Mouse (Mus musculus) neural tube, embryonic 12.5 days (tissue): ENCODE data around the gene Tyk2. TPM values are rescaled to one million over a fixed set of nuclear protein-coding genes. Genes with fewer than 3 reads are reported as not detected.

Source experiments
- ATAC-seq: fragments of 200-750 bp; cut with Nextera tagmentation; 2 replicates; pipeline ENCODE4 v1.8.0; 2017; ENCODE audit warnings: low read depth, mild to moderate bottlenecking, moderate TSS enrichment, moderate library complexity; ENCODE audit not compliant: low FRiP score
- H3K27ac ChIP-seq: fragments of 300-500 bp; sonication (generic); 2 replicates; pipeline ENCODE4 v1.5.1; 2016
- H3K27me3 ChIP-seq: fragments of 300-500 bp; sonication (generic); replicated peaks from 2 replicates; pipeline ENCODE4 v1.6.1; 2016; ENCODE audit warnings: mild to moderate bottlenecking
- H3K36me3 ChIP-seq: fragments of 300-500 bp; sonication (generic); 2 replicates; pipeline ENCODE4 v1.6.1; 2016; ENCODE audit warnings: mild to moderate bottlenecking
- H3K4me1 ChIP-seq: fragments of 300-500 bp; sonication (generic); 2 replicates; pipeline ENCODE4 v1.6.1; 2016
- H3K4me2 ChIP-seq: fragments of 300-500 bp; sonication (generic); replicated peaks from 2 replicates; pipeline ENCODE4 v1.6.1; 2016; ENCODE audit warnings: mild to moderate bottlenecking
- H3K4me3 ChIP-seq: fragments of 300-500 bp; sonication (generic); 2 replicates; pipeline ENCODE4 v1.5.1; 2016
- H3K9ac ChIP-seq: fragments of 300-500 bp; sonication (generic); 2 replicates; pipeline ENCODE4 v1.6.1; 2016; ENCODE audit warnings: mild to moderate bottlenecking
- H3K9me3 ChIP-seq: fragments of 300-500 bp; sonication (generic); 2 replicates; pipeline ENCODE4 v1.6.1; 2016; ENCODE audit warnings: mild to moderate bottlenecking
- WGBS: fragments of 180-500 bp; shearing (Covaris S2); methylation state at CpG from one replicate; pipeline ENCODE4 v1.1.7; 2016; 5-methylcytosine and 5-hydroxymethylcytosine counted together
- polyA plus RNA-seq: library from polyadenylated mRNA; unstranded; fragments of >200 nt; fragmentation: Nextera tagmentation; extraction: Ambion mirVana; gene quantifications from 2 replicates; pipeline ENCODE4 v1.2.1, GENCODE M21; 2016

Tyk2 gene
- polyA plus RNA-seq, result 14.1 and 15.2 TPM in 2 replicates

GRCm38 (mm10) chr9:21131059-21131956, at the start of gene Tyk2:
Gene Tyk2, minus strand, starts transcription at chr9:21131243.
- H3K4me3 ChIP-seq, result peak within 1 kb of the TSS; percentile 49
- H3K4me1 ChIP-seq, result peaks cover 4% of the 10 kb centered on the region
- no peak within 1 kb of the TSS for H3K27ac ChIP-seq
- H3K9ac ChIP-seq, result peak within 1 kb of the TSS; percentile 57
- peak within 1 kb of the TSS; percentile 73 for H3K4me2 ChIP-seq
- WGBS, result 6% methylated on average over 37 of the region's 37 CpGs
- peaks cover 8% of the 10 kb centered on the region for H3K36me3 ChIP-seq
- ATAC-seq, result peak; percentile 96
- no peaks in the 10 kb centered on the region for H3K9me3 ChIP-seq
- no peaks in the 10 kb centered on the region for H3K27me3 ChIP-seq

GRCm38 (mm10) chr9:21180841-21181240, 49.8 kb upstream of the Tyk2 start:
- Histone ChIP-seq H3K27ac (no peak overlapping the region), H3K9ac (no peak overlapping the region), H3K36me3 (no peaks in the 10 kb centered on the region), H3K27me3 (peaks cover 41% of the 10 kb centered on the region), H3K4me2 (no peak overlapping the region), H3K9me3 (no peaks in the 10 kb centered on the region), H3K4me1 (peaks cover 3% of the 10 kb centered on the region; the same call in 1 of the 2 replicates), H3K4me3 (no peak overlapping the region)
- 70% methylated on average over 1 of the region's 1 CpGs for WGBS
- ATAC-seq, result no peak

- WGBS, result 69% methylated on average over 4 of the region's 4 CpGs
- no peak overlapping the region for H3K27ac ChIP-seq
- no peaks in the 10 kb centered on the region for H3K36me3 ChIP-seq
- no peak for ATAC-seq
- no peak overlapping the region for H3K4me2 ChIP-seq
- H3K9ac ChIP-seq, result no peak overlapping the region
- no peak overlapping the region for H3K4me3 ChIP-seq
- H3K4me1 ChIP-seq, result peaks cover 3% of the 10 kb centered on the region; the same call in 1 of the 2 replicates
- no peaks in the 10 kb centered on the region for H3K9me3 ChIP-seq
- peaks cover 41% of the 10 kb centered on the region for H3K27me3 ChIP-seq
Measured at GRCm38 (mm10) chr9:21180402-21180801, 49.4 kb upstream of the Tyk2 start.

- H3K27ac ChIP-seq, result no peak overlapping the region
- H3K9ac ChIP-seq, result no peak overlapping the region
- WGBS, result 79% methylated on average over 6 of the region's 6 CpGs
- no peak overlapping the region for H3K4me3 ChIP-seq
- no peak overlapping the region for H3K4me2 ChIP-seq
- no peaks in the 10 kb centered on the region for H3K9me3 ChIP-seq
- H3K27me3 ChIP-seq, result peaks cover 2% of the 10 kb centered on the region
- ATAC-seq, result no peak
- H3K4me1 ChIP-seq, result peaks cover 12% of the 10 kb centered on the region
- H3K36me3 ChIP-seq, result no peaks in the 10 kb centered on the region
Measured at GRCm38 (mm10) chr9:21172364-21172763, 41.3 kb upstream of the Tyk2 start.

- WGBS, result 50% methylated on average over 1 of the region's 1 CpGs
- Histone ChIP-seq H3K4me2 (no peak overlapping the region), H3K27ac (no peak overlapping the region)
Measured at GRCm38 (mm10) chr9:21169157-21169556, 38.1 kb upstream of the Tyk2 start.

GRCm38 (mm10) chr9:21168161-21169123, 37.4 kb upstream of the Tyk2 start:
- H3K36me3 ChIP-seq, result no peaks in the 10 kb centered on the region
- H3K4me3 ChIP-seq, result no peak overlapping the region; the same call in 1 of the 2 replicates
- H3K9me3 ChIP-seq, result no peaks in the 10 kb centered on the region
- peaks cover 41% of the 10 kb centered on the region for H3K27me3 ChIP-seq
- ATAC-seq, result no peak
- H3K4me2 ChIP-seq, result peak overlapping the region; percentile 50
- no peak overlapping the region for H3K27ac ChIP-seq
- 10% methylated on average over 30 of the region's 30 CpGs for WGBS
- H3K4me1 ChIP-seq, result peaks cover 34% of the 10 kb centered on the region
- no peak overlapping the region for H3K9ac ChIP-seq

More at GRCm38 (mm10) chr9:21169157-21169556, 38.1 kb upstream of the Tyk2 start:
- Histone ChIP-seq H3K27me3 (peaks cover 34% of the 10 kb centered on the region), H3K36me3 (no peaks in the 10 kb centered on the region), H3K4me3 (no peak overlapping the region), H3K9ac (no peak overlapping the region), H3K4me1 (peaks cover 31% of the 10 kb centered on the region), H3K9me3 (no peaks in the 10 kb centered on the region)
- no peak for ATAC-seq

GRCm38 (mm10) chr9:21167140-21168097, 36.4 kb upstream of the Tyk2 start:
- no peaks in the 10 kb centered on the region for H3K9me3 ChIP-seq
- no peak overlapping the region for H3K27ac ChIP-seq
- peaks cover 49% of the 10 kb centered on the region for H3K27me3 ChIP-seq
- H3K9ac ChIP-seq, result no peak overlapping the region
- peak overlapping the region; percentile 50 for H3K4me2 ChIP-seq
- no peak for ATAC-seq
- WGBS, result 56% methylated on average over 10 of the region's 10 CpGs
- H3K4me3 ChIP-seq, result no peak overlapping the region; the same call in 1 of the 2 replicates
- H3K4me1 ChIP-seq, result peaks cover 34% of the 10 kb centered on the region
- no peaks in the 10 kb centered on the region for H3K36me3 ChIP-seq

- WGBS, result 37% methylated on average over 3 of the region's 3 CpGs
- no peak overlapping the region for H3K9ac ChIP-seq
- H3K4me1 ChIP-seq, result peaks cover 34% of the 10 kb centered on the region
- H3K27me3 ChIP-seq, result peaks cover 58% of the 10 kb centered on the region
- peak overlapping the region; percentile 38; the same call in 1 of the 2 replicates for H3K4me3 ChIP-seq
- no peak for ATAC-seq
- H3K27ac ChIP-seq, result no peak overlapping the region
- H3K4me2 ChIP-seq, result peak overlapping the region; percentile 75
- H3K36me3 ChIP-seq, result no peaks in the 10 kb centered on the region
- no peaks in the 10 kb centered on the region for H3K9me3 ChIP-seq
Measured at GRCm38 (mm10) chr9:21166516-21166915, 35.5 kb upstream of the Tyk2 start.

- no peak for ATAC-seq
- Histone ChIP-seq H3K27ac (no peak overlapping the region), H3K27me3 (peaks cover 58% of the 10 kb centered on the region), H3K9ac (peak overlapping the region; percentile 51), H3K4me1 (peaks cover 34% of the 10 kb centered on the region), H3K36me3 (no peaks in the 10 kb centered on the region), H3K9me3 (no peaks in the 10 kb centered on the region), H3K4me2 (peak overlapping the region; percentile 75), H3K4me3 (peak overlapping the region; percentile 38)
- WGBS, result 2% methylated on average over 47 of the region's 47 CpGs
Measured at GRCm38 (mm10) chr9:21165952-21166451, 35.0 kb upstream of the Tyk2 start.

GRCm38 (mm10) chr9:21165041-21165951, 34.3 kb upstream of the Tyk2 start, which contains the start of gene Pde4a:
Gene Pde4a, plus strand, starts transcription at chr9:21165714.
- Histone ChIP-seq H3K9me3 (no peaks in the 10 kb centered on the region), H3K27me3 (peaks cover 58% of the 10 kb centered on the region), H3K4me3 (peak within 1 kb of the TSS; percentile 38), H3K36me3 (no peaks in the 10 kb centered on the region), H3K27ac (no peak within 1 kb of the TSS), H3K4me2 (peak within 1 kb of the TSS; percentile 75), H3K9ac (peak within 1 kb of the TSS; percentile 51), H3K4me1 (peaks cover 34% of the 10 kb centered on the region)
- ATAC-seq, result no peak
- 1% methylated on average over 84 of the region's 86 CpGs for WGBS
